Mouse (Mus musculus): Measurements from ENCODE around the gene Kmt5a. TPM values are rescaled to one million over a fixed set of nuclear protein-coding genes. Genes with fewer than 3 reads are reported as not detected.

The Kmt5a gene
- 77.5 and 80.5 TPM in 2 replicates for polyA plus RNA-seq (2015; fragmentation: Nextera tagmentation; extraction: Ambion mirVana)

GRCm38 (mm10) chr5:124439447-124440093 lies at the start of gene Kmt5a:
TSS of gene Kmt5a (plus strand) at chr5:124439930.
- under 1% methylated on average over 34 of the region's 34 CpGs for whole genome bisulfite sequencing
- peak within 1 kb of the TSS; percentile 80 for H3K4me2 ChIP-seq (replicated peaks; ENCODE audit: low read depth)
- H3K9me3 ChIP-seq (ENCODE audit: control insufficient read depth), result no peaks in the 10 kb centered on the region
- peak within 1 kb of the TSS; percentile 59 for H3K4me3 ChIP-seq (ENCODE audit: low read depth, low read length)
- no peaks in the 10 kb centered on the region for H3K4me1 ChIP-seq (replicated peaks; ENCODE audit: control insufficient read depth, insufficient read depth, low read length)
- H3K9ac ChIP-seq (ENCODE audit: low read depth, low read length), result peak within 1 kb of the TSS; percentile 54
- H3K36me3 ChIP-seq (ENCODE audit: control insufficient read depth, insufficient read depth), result no peaks in the 10 kb centered on the region
- peak within 1 kb of the TSS; percentile 73 for H3K27ac ChIP-seq (ENCODE audit: low read depth, low read length)
- TF ChIP-seq CTCF (IDR thresholded peaks at IDR 0.05; ENCODE audit: low read depth), result peak; percentile 35; the same call in 1 of the 2 replicates
- H3K27me3 ChIP-seq (replicated peaks; ENCODE audit: control insufficient read depth, insufficient read depth, low read length), result no peaks in the 10 kb centered on the region
- ATAC-seq, result peak; percentile 97

GRCm38 (mm10) chr5:124392412-124392811 lies 47.3 kb upstream of the Kmt5a start:
- H3K4me3 ChIP-seq (ENCODE audit: low read depth, low read length), result no peak overlapping the region
- no peak for TF ChIP-seq CTCF (IDR thresholded peaks at IDR 0.05; ENCODE audit: low read depth)
- no peak overlapping the region for H3K9ac ChIP-seq (ENCODE audit: low read depth, low read length)
- H3K9me3 ChIP-seq (ENCODE audit: control insufficient read depth), result no peaks in the 10 kb centered on the region
- no peaks in the 10 kb centered on the region for H3K4me1 ChIP-seq (replicated peaks; ENCODE audit: control insufficient read depth, insufficient read depth, low read length)
- no peak overlapping the region for H3K27ac ChIP-seq (ENCODE audit: low read depth, low read length)
- H3K36me3 ChIP-seq (ENCODE audit: control insufficient read depth, insufficient read depth), result peaks cover 85% of the 10 kb centered on the region
- no peak for ATAC-seq
- no peak overlapping the region for H3K4me2 ChIP-seq (replicated peaks; ENCODE audit: low read depth)
- WGBS, result 97% methylated on average over 4 of the region's 4 CpGs
- H3K27me3 ChIP-seq (replicated peaks; ENCODE audit: control insufficient read depth, insufficient read depth, low read length), result no peaks in the 10 kb centered on the region

- H3K4me1 ChIP-seq (replicated peaks; ENCODE audit: control insufficient read depth, insufficient read depth, low read length), result no peaks in the 10 kb centered on the region
- H3K4me2 ChIP-seq (replicated peaks; ENCODE audit: low read depth), result no peak overlapping the region
- no peak for ATAC-seq
- H3K27me3 ChIP-seq (replicated peaks; ENCODE audit: control insufficient read depth, insufficient read depth, low read length), result no peaks in the 10 kb centered on the region
- no peak for TF ChIP-seq CTCF (IDR thresholded peaks at IDR 0.05; ENCODE audit: low read depth)
- H3K27ac ChIP-seq (ENCODE audit: low read depth, low read length), result no peak overlapping the region
- H3K4me3 ChIP-seq (ENCODE audit: low read depth, low read length), result no peak overlapping the region
- H3K9ac ChIP-seq (ENCODE audit: low read depth, low read length), result no peak overlapping the region
- no peaks in the 10 kb centered on the region for H3K9me3 ChIP-seq (ENCODE audit: control insufficient read depth)
- H3K36me3 ChIP-seq (ENCODE audit: control insufficient read depth, insufficient read depth), result peaks cover 83% of the 10 kb centered on the region
- 90% methylated on average over 7 of the region's 7 CpGs for WGBS
These were observed 46.0 kb upstream of the Kmt5a start for GRCm38 (mm10) chr5:124393726-124394125.

- Histone ChIP-seq H3K4me3 (ENCODE audit: low read depth, low read length) (no peak overlapping the region), H3K4me2 (replicated peaks; ENCODE audit: low read depth) (no peak overlapping the region), H3K9ac (ENCODE audit: low read depth, low read length) (no peak overlapping the region), H3K27ac (ENCODE audit: low read depth, low read length) (no peak overlapping the region), H3K27me3 (replicated peaks; ENCODE audit: control insufficient read depth, insufficient read depth, low read length) (no peaks in the 10 kb centered on the region), H3K9me3 (ENCODE audit: control insufficient read depth) (no peaks in the 10 kb centered on the region), H3K36me3 (ENCODE audit: control insufficient read depth, insufficient read depth) (peaks cover 52% of the 10 kb centered on the region), H3K4me1 (replicated peaks; ENCODE audit: control insufficient read depth, insufficient read depth, low read length) (no peaks in the 10 kb centered on the region)
- 85% methylated on average over 3 of the region's 3 CpGs for WGBS
- ATAC-seq, result no peak
- peak; percentile 38 for TF ChIP-seq CTCF (IDR thresholded peaks at IDR 0.05; ENCODE audit: low read depth)
These were observed 28.9 kb upstream of the Kmt5a start for GRCm38 (mm10) chr5:124410808-124411207.

GRCm38 (mm10) chr5:124412163-124412562 lies 27.6 kb upstream of the Kmt5a start:
- H3K9ac ChIP-seq (ENCODE audit: low read depth, low read length), result no peak overlapping the region
- no peaks in the 10 kb centered on the region for H3K4me1 ChIP-seq (replicated peaks; ENCODE audit: control insufficient read depth, insufficient read depth, low read length)
- peak overlapping the region; percentile 24; the same call in 1 of the 2 replicates for H3K27ac ChIP-seq (ENCODE audit: low read depth, low read length)
- no peak overlapping the region for H3K4me2 ChIP-seq (replicated peaks; ENCODE audit: low read depth)
- WGBS, result 79% methylated on average over 5 of the region's 5 CpGs
- no peak for ATAC-seq
- no peaks in the 10 kb centered on the region for H3K27me3 ChIP-seq (replicated peaks; ENCODE audit: control insufficient read depth, insufficient read depth, low read length)
- H3K4me3 ChIP-seq (ENCODE audit: low read depth, low read length), result no peak overlapping the region
- no peak for TF ChIP-seq CTCF (IDR thresholded peaks at IDR 0.05; ENCODE audit: low read depth)
- H3K9me3 ChIP-seq (ENCODE audit: control insufficient read depth), result no peaks in the 10 kb centered on the region
- peaks cover 40% of the 10 kb centered on the region for H3K36me3 ChIP-seq (ENCODE audit: control insufficient read depth, insufficient read depth)

- WGBS, result 93% methylated on average over 2 of the region's 2 CpGs
- Histone ChIP-seq H3K4me3 (ENCODE audit: low read depth, low read length) (no peak overlapping the region), H3K4me2 (replicated peaks; ENCODE audit: low read depth) (no peak overlapping the region), H3K27me3 (replicated peaks; ENCODE audit: control insufficient read depth, insufficient read depth, low read length) (no peaks in the 10 kb centered on the region), H3K36me3 (ENCODE audit: control insufficient read depth, insufficient read depth) (peaks cover 8% of the 10 kb centered on the region; the same call in 1 of the 2 replicates), H3K4me1 (replicated peaks; ENCODE audit: control insufficient read depth, insufficient read depth, low read length) (no peaks in the 10 kb centered on the region), H3K27ac (ENCODE audit: low read depth, low read length) (no peak overlapping the region), H3K9ac (ENCODE audit: low read depth, low read length) (no peak overlapping the region), H3K9me3 (ENCODE audit: control insufficient read depth) (no peaks in the 10 kb centered on the region)
- no peak for ATAC-seq
- TF ChIP-seq CTCF (IDR thresholded peaks at IDR 0.05; ENCODE audit: low read depth), result no peak
These were observed 20.8 kb upstream of the Kmt5a start for GRCm38 (mm10) chr5:124418903-124419302.

Data from intestine, postnatal 0 days (tissue).